Mouse (Mus musculus) bone marrow macrophage, adult 2 months (primary cell): ENCODE measurements around the gene Pkig.

Experiments used
- CTCF ChIP-seq: IDR thresholded peaks from 2 replicates; pipeline ENCODE4 v1.5.1; 2012; ENCODE audit warnings: low read depth, mild to moderate bottlenecking, low read length, moderate library complexity
- POLR2A ChIP-seq: IDR thresholded peaks from 2 replicates; pipeline ENCODE4 v1.6.1; 2012; ENCODE audit warnings: mild to moderate bottlenecking, low read depth, low read length, borderline replicate concordance

DNA sequence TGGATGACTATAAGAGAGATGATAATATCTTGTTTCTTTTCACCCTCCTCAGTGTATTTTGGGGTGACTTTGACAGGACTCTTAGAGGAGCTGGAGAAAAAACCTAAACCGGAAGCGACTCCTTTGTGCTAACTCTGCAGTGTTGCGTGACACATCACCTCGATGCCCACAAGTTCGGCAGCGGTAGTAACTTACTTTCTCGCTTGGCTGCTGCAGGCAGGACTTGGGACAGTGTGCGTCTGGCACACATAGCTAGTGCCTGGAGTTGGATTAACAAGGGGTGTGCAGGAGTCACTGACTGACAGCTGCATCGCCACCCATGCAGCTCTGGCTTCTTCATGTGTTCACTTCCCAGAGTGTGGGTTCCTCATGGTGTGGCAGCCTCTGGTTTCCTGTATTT lies 51.8 kb downstream of the Pkig start:
- TF ChIP-seq CTCF (no peak), POLR2A (no peak)
